Mouse (Mus musculus): ENCODE results near the gene Cdca8. TPM values are rescaled to one million over a fixed set of nuclear protein-coding genes. Genes with fewer than 3 reads are reported as not detected.

Gene Cdca8
- polyA plus RNA-seq, 1 experiment: 199 TPM

DNA sequence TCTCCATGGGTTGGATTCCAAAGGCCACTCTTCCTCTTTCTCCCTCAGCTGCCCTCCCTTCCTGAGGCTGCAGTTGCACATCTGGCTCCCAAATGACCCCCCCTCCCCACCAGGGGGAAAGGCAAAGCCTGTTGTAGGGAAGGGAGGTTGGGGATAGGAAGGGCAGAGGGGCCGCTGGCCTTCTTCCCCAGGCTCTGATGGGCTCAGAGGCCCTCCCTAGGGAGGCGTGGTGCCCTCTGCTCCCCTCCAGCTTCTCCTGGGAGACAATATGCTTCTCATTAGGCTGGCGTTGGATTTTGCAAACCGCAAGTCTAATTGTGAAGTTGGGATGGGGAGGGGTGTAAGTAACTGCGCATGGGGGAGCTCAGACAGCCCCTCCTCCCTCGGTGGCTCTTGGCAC is 29.6 kb upstream of the Cdca8 start:
- no peak for TF ChIP-seq GATA1 (IDR thresholded peaks at IDR 0.05; ENCODE audit: low read length)

DNA sequence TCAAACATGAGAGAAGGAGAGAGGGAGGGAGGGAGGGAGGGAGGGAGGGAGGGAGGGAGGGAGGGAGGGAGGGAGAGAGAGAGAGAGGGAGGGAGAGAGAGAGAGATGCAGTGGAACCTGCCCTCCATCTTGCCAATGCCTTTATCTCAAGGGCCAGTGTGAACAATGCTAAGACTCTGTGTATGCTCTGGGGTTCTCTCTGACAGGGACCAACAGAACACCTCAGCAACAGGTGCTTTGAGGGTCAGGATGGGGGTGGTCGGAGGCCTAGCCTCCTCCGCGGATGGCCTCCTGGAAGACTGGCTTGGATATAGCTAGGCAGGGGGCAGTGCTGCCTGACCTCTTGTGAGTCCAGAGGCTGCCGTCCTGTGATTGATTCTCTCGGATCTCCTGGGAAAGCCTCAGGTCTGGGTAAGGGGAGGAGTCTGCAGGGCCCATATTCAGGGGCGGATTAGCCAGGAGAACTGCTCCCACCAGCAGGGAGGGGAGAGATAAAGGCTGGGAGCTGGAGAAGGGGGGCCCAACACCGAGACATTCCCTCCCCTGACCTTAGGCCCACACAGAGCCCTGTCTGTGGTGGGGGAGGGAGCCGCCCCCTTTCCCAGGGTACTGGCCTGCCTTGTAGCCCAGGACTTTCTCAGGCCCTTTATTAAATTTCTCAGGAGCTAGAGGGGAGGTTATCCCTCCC is 25.9 kb upstream of the Cdca8 start:
- TF ChIP-seq GATA1 (IDR thresholded peaks at IDR 0.05; ENCODE audit: low read length): no peak

DNA sequence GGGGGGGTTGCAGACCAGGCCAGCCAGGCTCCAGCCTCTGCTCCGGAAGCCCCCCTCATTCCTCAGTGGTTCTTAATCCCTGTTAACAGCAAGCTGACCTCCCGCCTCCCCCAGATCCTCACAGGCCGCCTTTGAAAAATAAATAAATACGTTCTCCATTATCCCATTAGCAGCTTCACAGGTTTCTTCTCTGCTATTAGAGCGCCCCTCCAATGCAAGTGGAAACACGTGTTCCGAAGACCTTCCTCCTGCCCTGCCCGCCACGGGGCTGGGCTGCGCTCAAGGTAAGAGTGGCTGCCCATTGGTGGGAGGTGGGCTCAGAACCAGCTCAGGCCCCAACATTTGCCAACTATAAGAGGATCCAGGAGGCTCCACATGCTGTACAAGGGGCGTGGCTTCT is 23.5 kb upstream of the Cdca8 start:
- no peak for TF ChIP-seq GATA1 (IDR thresholded peaks at IDR 0.05; ENCODE audit: low read length)

- no peak for TF ChIP-seq GATA1 (IDR thresholded peaks at IDR 0.05; ENCODE audit: low read length)
Measured at GRCm38 (mm10) chr4:124960940-124961339, 21.8 kb upstream of the Cdca8 start.

GRCm38 (mm10) chr4:124959062-124959461 is 20.0 kb upstream of the Cdca8 start:
- no peak for TF ChIP-seq GATA1 (IDR thresholded peaks at IDR 0.05; ENCODE audit: low read length)

DNA sequence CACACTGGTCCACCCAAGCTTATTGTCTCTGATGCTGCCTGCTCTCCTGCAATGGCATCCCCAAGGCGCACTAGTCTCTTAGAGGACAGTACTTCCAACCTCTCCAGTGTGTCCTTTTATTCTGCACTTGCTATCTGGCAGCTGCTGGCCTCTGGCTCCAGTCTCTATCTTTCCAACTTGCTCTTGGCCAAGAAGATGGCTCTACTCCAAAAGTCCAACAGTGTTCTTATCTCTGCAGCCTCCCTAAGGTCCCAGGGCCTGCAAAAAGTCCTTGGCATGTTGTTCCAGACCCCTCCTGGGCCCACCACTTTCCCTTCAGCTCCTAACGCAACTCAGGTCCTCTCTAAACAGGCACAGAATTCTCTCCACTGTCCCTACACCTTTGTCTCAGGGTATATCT is 18.2 kb upstream of the Cdca8 start:
- no peak for TF ChIP-seq GATA1 (IDR thresholded peaks at IDR 0.05; ENCODE audit: low read length)

GRCm38 (mm10) chr4:124953546-124953945 is 14.4 kb upstream of the Cdca8 start:
- TF ChIP-seq GATA1 (IDR thresholded peaks at IDR 0.05; ENCODE audit: low read length): no peak

DNA sequence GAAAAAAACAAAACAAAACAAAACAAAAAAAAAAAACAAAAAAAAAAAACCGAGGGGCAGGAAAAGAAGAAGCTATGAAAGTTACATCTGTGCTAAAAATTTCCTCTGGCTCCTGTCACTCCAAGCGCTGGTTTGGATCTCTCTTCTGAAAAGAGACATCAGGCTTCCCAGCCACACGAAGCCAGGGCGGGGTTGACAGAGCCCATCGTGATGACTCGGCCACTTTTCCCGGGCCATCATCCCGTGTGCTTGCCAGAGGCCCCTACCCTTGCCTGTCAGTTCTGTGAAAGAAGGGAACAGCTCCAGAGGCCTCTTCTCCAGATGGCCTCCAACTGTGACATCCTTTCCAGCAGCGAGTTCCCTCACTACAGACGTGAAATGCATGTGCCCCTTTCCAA is 11.9 kb upstream of the Cdca8 start:
- no peak for TF ChIP-seq GATA1 (IDR thresholded peaks at IDR 0.05; ENCODE audit: low read length)

GRCm38 (mm10) chr4:124950181-124951035 is 11.3 kb upstream of the Cdca8 start:
- TF ChIP-seq GATA1 (IDR thresholded peaks at IDR 0.05; ENCODE audit: low read length): no peak

- TF ChIP-seq GATA1 (IDR thresholded peaks at IDR 0.05; ENCODE audit: low read length): no peak
Measured at GRCm38 (mm10) chr4:124949488-124949887, 10.4 kb upstream of the Cdca8 start.

DNA sequence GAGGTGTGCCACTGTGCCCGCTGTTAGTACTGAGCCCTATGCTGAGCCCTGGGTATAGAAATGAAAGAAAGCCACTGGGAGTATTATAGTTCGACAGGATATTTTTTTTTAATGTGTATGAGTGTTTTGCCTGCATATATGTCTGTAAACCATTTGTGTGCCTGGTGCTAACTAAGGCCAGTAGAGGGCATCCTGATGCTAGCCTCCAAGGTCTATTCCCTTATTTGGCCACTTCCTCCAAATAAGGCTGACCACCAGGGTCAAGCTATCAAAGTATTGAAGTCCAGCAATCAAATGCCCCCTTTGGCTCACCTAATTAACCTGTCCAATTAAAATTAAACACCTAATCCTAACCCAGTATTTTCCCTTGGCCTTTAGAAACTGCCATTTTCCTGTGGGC is 5.8 kb upstream of the Cdca8 start:
- TF ChIP-seq GATA1 (IDR thresholded peaks at IDR 0.05; ENCODE audit: low read length): no peak

- TF ChIP-seq GATA1 (IDR thresholded peaks at IDR 0.05; ENCODE audit: low read length): no peak
Measured at GRCm38 (mm10) chr4:124943781-124944180, 4.7 kb upstream of the Cdca8 start.

GRCm38 (mm10) chr4:124943022-124943421 is 3.9 kb upstream of the Cdca8 start:
- no peak for TF ChIP-seq GATA1 (IDR thresholded peaks at IDR 0.05; ENCODE audit: low read length)

DNA sequence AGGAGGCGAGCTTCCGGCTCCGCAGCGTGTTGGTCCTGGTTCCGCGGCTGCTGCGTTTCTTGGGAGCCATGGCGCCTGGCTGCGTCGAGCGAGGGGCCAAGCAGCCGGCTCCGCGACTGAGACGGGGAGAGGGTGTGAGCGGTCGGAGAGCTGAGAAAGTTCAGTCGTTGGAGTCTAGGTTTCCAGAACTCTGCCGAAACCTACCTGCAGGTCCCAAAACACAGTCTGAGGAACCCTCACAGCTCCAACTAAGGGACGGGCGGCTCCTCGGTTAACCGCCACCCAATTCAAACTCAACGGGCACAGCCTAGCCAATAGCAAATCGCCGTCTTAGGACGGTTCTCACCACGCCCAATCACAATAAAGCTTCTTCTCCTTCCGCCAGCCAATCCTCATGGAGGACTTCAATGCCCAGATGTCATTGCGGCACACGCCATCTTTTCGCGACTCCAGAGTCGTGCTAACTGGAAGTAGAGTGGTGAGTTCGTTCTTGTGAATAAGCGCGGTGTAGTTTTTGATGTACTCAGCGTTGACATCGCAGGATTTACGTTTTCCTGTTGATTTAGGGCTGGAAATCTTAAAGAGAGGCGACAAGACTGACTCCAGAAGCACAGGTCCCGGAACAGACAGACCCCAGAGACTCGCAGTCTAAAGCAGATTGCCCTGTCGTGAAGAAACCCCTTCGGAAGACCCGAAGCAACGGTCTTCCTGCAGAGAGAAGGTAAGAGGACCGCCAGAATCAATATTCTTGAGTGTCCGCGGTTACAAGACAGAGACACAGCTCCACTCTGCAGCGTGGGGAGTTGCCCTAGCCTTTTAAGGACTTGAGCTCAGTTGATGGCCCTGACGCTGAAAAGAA is 2.3 kb downstream of the Cdca8 start, which contains the start of gene 9930104L06Rik:
Gene 9930104L06Rik (plus strand): TSS at position 436 of the 859 bp plus-strand sequence.
- TF ChIP-seq GATA1 (IDR thresholded peaks at IDR 0.05; ENCODE audit: low read length): no peak

- TF ChIP-seq GATA1 (IDR thresholded peaks at IDR 0.05; ENCODE audit: low read length): no peak
Measured at GRCm38 (mm10) chr4:124928102-124928501, 11.0 kb downstream of the Cdca8 start.
